In the genomic region with DNA sequence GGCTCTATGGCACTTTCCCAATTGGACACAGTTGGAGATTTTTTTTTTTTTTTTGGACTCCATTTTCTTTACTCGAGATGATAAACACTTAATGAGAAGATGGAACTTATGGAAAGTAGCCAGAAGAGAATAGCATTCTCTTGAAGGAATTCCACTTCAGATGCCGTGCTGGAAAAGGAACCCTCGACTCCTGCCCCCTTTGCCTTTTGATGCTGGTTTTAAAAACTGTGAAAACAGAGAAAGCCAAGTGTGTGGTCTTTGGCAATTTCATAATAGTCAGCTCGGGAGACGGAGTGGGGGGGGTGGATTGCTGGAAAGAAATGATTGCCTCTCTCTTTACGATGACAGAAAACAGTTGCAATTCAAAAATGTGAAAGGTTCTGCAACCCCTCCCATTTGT, we compare ENCODE assay signal across 14 mouse cellular contexts.
DNase-seq lines count a peak whose midpoint lies in the region; ATAC-seq and TF ChIP-seq lines count a peak whose summit lies in the region.
"Had no signal": no experiment of that assay in that cellular context is flagged by ENCODE, and none has a peak within 500 bp of the region (broad histone marks: within the 10 kb centered on the region; RNA-seq: fewer than 3 reads in every experiment).

No protein-coding gene starts in this region.

- peak; percentile 52 for DNase-seq in heart, adult 11 months
- no peak for DNase-seq in heart, postnatal 14 days
- DNase-seq in lung, adult 2 months: no peak
- DNase-seq in right cerebral cortex, adult 2 months (ENCODE audit: low spot score in 2 of 2): no peak
- DNase-seq: adrenal gland, adult 2 months; B cell, adult 2 months; cerebellum, adult 2 months; thymus, adult 2 months had no signal

- H3K4me1 ChIP-seq in lung, embryonic 15.5 days: peaks cover 25% of the 10 kb centered on the region
- no peaks in the 10 kb centered on the region for H3K4me1 ChIP-seq in lung, adult 2 months (ENCODE audit: control insufficient read depth, insufficient read depth, low read length)
- H3K4me1 ChIP-seq in intestine, embryonic 15.5 days (replicated peaks): peaks cover 10% of the 10 kb centered on the region; the same call in 1 of the 2 replicates
- peaks cover 5% of the 10 kb centered on the region; the same call in 1 of the 2 replicates for H3K4me1 ChIP-seq in stomach, embryonic 14.5 days (ENCODE audit: control insufficient read depth, insufficient read depth, low read length)
- H3K4me1 ChIP-seq: liver, embryonic 12.5 days; megakaryocyte, embryonic 14.5 days had no signal

- intact Hi-C loops in heart, postnatal 14 days (cut with DNase I): no loop called here

- no peaks in the 10 kb centered on the region for H3K36me3 ChIP-seq in lung, embryonic 15.5 days
- H3K36me3 ChIP-seq in intestine, embryonic 15.5 days: no peaks in the 10 kb centered on the region
- H3K36me3 ChIP-seq in stomach, embryonic 14.5 days (ENCODE audit: control insufficient read depth, insufficient read depth, low read length): no peaks in the 10 kb centered on the region
- H3K36me3 ChIP-seq: liver, embryonic 12.5 days had no signal

- H3K27ac ChIP-seq in lung, embryonic 15.5 days: peak overlapping the region; percentile 53; the same call in 1 of the 2 replicates
- H3K27ac ChIP-seq in intestine, embryonic 15.5 days: 0 out of 2 replicates have a peak overlapping the region, but pooled peaks have one; percentile 14
- peak overlapping the region; percentile 40; the same call in 1 of the 2 replicates for H3K27ac ChIP-seq in stomach, embryonic 14.5 days (ENCODE audit: low read length)
- H3K27ac ChIP-seq: liver, embryonic 12.5 days had no signal

- H3K9me3 ChIP-seq in lung, embryonic 15.5 days: no peaks in the 10 kb centered on the region
- no peaks in the 10 kb centered on the region for H3K9me3 ChIP-seq in intestine, embryonic 15.5 days
- no peaks in the 10 kb centered on the region for H3K9me3 ChIP-seq in stomach, embryonic 14.5 days (ENCODE audit: control insufficient read depth, low read depth, low read length)
- H3K9me3 ChIP-seq: liver, embryonic 12.5 days had no signal

- TF ChIP-seq POLR2A in lung, adult 2 months (IDR thresholded peaks at IDR 0.05; ENCODE audit: borderline replicate concordance, extremely low read depth, low read depth, low read length): no peak

- peak overlapping the region; percentile 14; the same call in 1 of the 2 replicates for H3K4me2 ChIP-seq in lung, embryonic 15.5 days
- no peak overlapping the region for H3K4me2 ChIP-seq in intestine, embryonic 15.5 days (replicated peaks)
- H3K4me2 ChIP-seq in stomach, embryonic 14.5 days (replicated peaks; ENCODE audit: low read depth, low read length): no peak overlapping the region
- H3K4me2 ChIP-seq: liver, embryonic 12.5 days had no signal

- H3K4me3 ChIP-seq in lung, embryonic 15.5 days: no peak overlapping the region
- no peak overlapping the region for H3K4me3 ChIP-seq in lung, adult 2 months (replicated peaks; ENCODE audit: extremely low read depth, low read depth, low read length)
- no peak overlapping the region for H3K4me3 ChIP-seq in intestine, embryonic 15.5 days (replicated peaks)
- no peak overlapping the region for H3K4me3 ChIP-seq in stomach, embryonic 14.5 days (ENCODE audit: low read depth, low read length)
- H3K4me3 ChIP-seq: liver, embryonic 12.5 days; megakaryocyte, embryonic 14.5 days had no signal

- no peaks in the 10 kb centered on the region for H3K27me3 ChIP-seq in lung, embryonic 15.5 days
- H3K27me3 ChIP-seq in intestine, embryonic 15.5 days (replicated peaks): no peaks in the 10 kb centered on the region
- no peaks in the 10 kb centered on the region for H3K27me3 ChIP-seq in stomach, embryonic 14.5 days (ENCODE audit: control insufficient read depth, insufficient read depth, low read length)
- H3K27me3 ChIP-seq: liver, embryonic 12.5 days; megakaryocyte, embryonic 14.5 days had no signal

- WGBS in lung, embryonic 15.5 days: 15% methylated on average over 6 of the region's 6 CpGs
- whole genome bisulfite sequencing in lung, adult 2 months: 51% methylated on average over 6 of the region's 6 CpGs
- WGBS in intestine, embryonic 15.5 days: 39% methylated on average over 6 of the region's 6 CpGs
- WGBS in stomach, embryonic 14.5 days: 21% methylated on average over 6 of the region's 6 CpGs

- TF ChIP-seq CTCF in lung, adult 2 months (IDR thresholded peaks at IDR 0.05; ENCODE audit: insufficient read depth, low read length): no peak

- no peak overlapping the region for H3K9ac ChIP-seq in lung, embryonic 15.5 days
- no peak overlapping the region for H3K9ac ChIP-seq in intestine, embryonic 15.5 days
- no peak overlapping the region for H3K9ac ChIP-seq in stomach, embryonic 14.5 days (replicated peaks; ENCODE audit: low read depth, low read length)
- H3K9ac ChIP-seq: liver, embryonic 12.5 days had no signal

- ATAC-seq in lung, embryonic 15.5 days (ENCODE audit: borderline replicate concordance, extremely low read depth, low FRiP score, low TSS enrichment): peak; percentile 29; the same call in 1 of the 2 replicates
- ATAC-seq in intestine, embryonic 15.5 days: peak; percentile 34; the same call in 1 of the 2 replicates
- no peak; the same call in 1 of the 2 replicates for ATAC-seq in stomach, embryonic 14.5 days (ENCODE audit: insufficient number of reproducible peaks, insufficient read depth, low FRiP score, low read depth)
- no peak for ATAC-seq in erythroblast, adult 5-6 weeks (replicated peaks; ENCODE audit: low FRiP score, poor library complexity, severe bottlenecking)
- ATAC-seq: liver, embryonic 12.5 days had no signal

Comparison
In these comparisons a context has a peak if more than half of its experiments do, and no peak if none do; other contexts are left out.
1. ATAC-seq: peak in lung, embryonic 15.5 days (single experiment) and intestine, embryonic 15.5 days (single experiment); none in stomach, embryonic 14.5 days (single experiment) and erythroblast, adult 5-6 weeks (single experiment).
2. Peak in every context shown above with its lines, with median percentiles within 50 percentile points of each other: H3K27ac ChIP-seq.